Comparison of ENCODE assay signal across 11 mouse cellular contexts in genomic region chr1:153962161-153962720, GRCm38 (mm10).
DNase-seq lines count a peak whose midpoint lies in the region; ATAC-seq and TF ChIP-seq lines count a peak whose summit lies in the region.
"Had no signal": no experiment of that assay in that cellular context is flagged by ENCODE, and none has a peak within 500 bp of the region (broad histone marks: within the 10 kb centered on the region; RNA-seq: fewer than 3 reads in every experiment).

No protein-coding gene starts in this region.

- H3K4me1 ChIP-seq in heart, embryonic 13.5 days, result peaks cover 22% of the 10 kb centered on the region
- 0 out of 2 replicates have a peak, but pooled peaks cover 1% of the 10 kb centered on the region for H3K4me1 ChIP-seq in liver, adult 2 months (ENCODE audit: control insufficient read depth, insufficient read depth, low read length)
- no peaks in the 10 kb centered on the region for H3K4me1 ChIP-seq in liver, embryonic 11.5 days (replicated peaks; ENCODE audit: control insufficient read depth, insufficient read depth, low read length)
- no peaks in the 10 kb centered on the region for H3K4me1 ChIP-seq in midbrain, embryonic 14.5 days (ENCODE audit: control insufficient read depth, insufficient read depth, low read length)
- H3K4me1 ChIP-seq: liver, embryonic 15.5 days had no signal

- H3K36me3 ChIP-seq in heart, embryonic 13.5 days, result no peaks in the 10 kb centered on the region
- no peaks in the 10 kb centered on the region for H3K36me3 ChIP-seq in liver, adult 2 months (ENCODE audit: control insufficient read depth, insufficient read depth, low read length)
- H3K36me3 ChIP-seq in liver, embryonic 11.5 days (ENCODE audit: control insufficient read depth, insufficient read depth, low read length), result no peaks in the 10 kb centered on the region
- no peaks in the 10 kb centered on the region for H3K36me3 ChIP-seq in midbrain, embryonic 14.5 days (ENCODE audit: control insufficient read depth, insufficient read depth, low read length)
- H3K36me3 ChIP-seq: liver, embryonic 15.5 days had no signal

- no peaks in the 10 kb centered on the region for H3K79me2 ChIP-seq in liver, adult 2 months (ENCODE audit: control insufficient read depth, insufficient read depth, low read length)

- no peak for TF ChIP-seq POLR2A in liver, adult 2 months (IDR thresholded peaks at IDR 0.05; ENCODE audit: extremely low read depth, insufficient read depth, low read length)
- no peak for TF ChIP-seq POLR2A in brain, embryonic 14.5 days (IDR thresholded peaks at IDR 0.05; ENCODE audit: borderline replicate concordance, extremely low read depth, insufficient read depth, insufficient read length, poor library complexity, severe bottlenecking)

- H3K9me3 ChIP-seq in heart, embryonic 13.5 days, result no peaks in the 10 kb centered on the region
- H3K9me3 ChIP-seq in liver, embryonic 11.5 days (ENCODE audit: control insufficient read depth, low read length), result no peaks in the 10 kb centered on the region
- no peaks in the 10 kb centered on the region for H3K9me3 ChIP-seq in midbrain, embryonic 14.5 days (ENCODE audit: control insufficient read depth, low read length)
- H3K9me3 ChIP-seq: liver, embryonic 15.5 days had no signal

- peak overlapping the region; percentile 62 for H3K27ac ChIP-seq in heart, embryonic 13.5 days (replicated peaks)
- 0 out of 2 replicates have a peak overlapping the region, but pooled peaks have one; percentile 26 for H3K27ac ChIP-seq in liver, adult 2 months (replicated peaks; ENCODE audit: insufficient read depth, low read depth, low read length)
- no peak overlapping the region for H3K27ac ChIP-seq in liver, embryonic 11.5 days (ENCODE audit: low read depth, low read length)
- H3K27ac ChIP-seq in midbrain, embryonic 14.5 days (replicated peaks; ENCODE audit: low read depth, low read length), result no peak overlapping the region
- H3K27ac ChIP-seq: liver, embryonic 15.5 days had no signal

- H3K27me3 ChIP-seq in heart, embryonic 13.5 days (replicated peaks), result no peaks in the 10 kb centered on the region
- no peaks in the 10 kb centered on the region for H3K27me3 ChIP-seq in liver, adult 2 months (ENCODE audit: control insufficient read depth, insufficient read depth, low read length)
- H3K27me3 ChIP-seq in liver, embryonic 11.5 days (replicated peaks; ENCODE audit: control insufficient read depth, insufficient read depth, low read length), result no peaks in the 10 kb centered on the region
- H3K27me3 ChIP-seq in midbrain, embryonic 14.5 days (ENCODE audit: control insufficient read depth, insufficient read depth, low read length), result no peaks in the 10 kb centered on the region
- H3K27me3 ChIP-seq: liver, embryonic 15.5 days had no signal

- no peak for DNase-seq in heart, postnatal 4 days
- peak; percentile 25 for DNase-seq in liver, adult 2 months (ENCODE audit: extremely low read depth, low read depth, low spot score)
- DNase-seq in liver, embryonic 11.5 days (ENCODE audit: low spot score), result no peak
- peak; percentile 60 for DNase-seq in brain, embryonic 14.5 days (ENCODE audit: low read depth)
- peak; percentile 32 for DNase-seq in midbrain, embryonic 14.5 days
- no peak for DNase-seq in right cerebral cortex, postnatal 14 days
- DNase-seq in spleen, postnatal 4 days (ENCODE audit: low spot score in 2 of 2), result no peak
- DNase-seq: cerebellum, postnatal 14 days; kidney, adult 9 months had no signal

- H3K4me2 ChIP-seq in heart, embryonic 13.5 days, result peak overlapping the region; percentile 45
- no peak overlapping the region for H3K4me2 ChIP-seq in liver, embryonic 11.5 days
- H3K4me2 ChIP-seq in midbrain, embryonic 14.5 days (ENCODE audit: low read length), result no peak overlapping the region
- H3K4me2 ChIP-seq: liver, embryonic 15.5 days had no signal

- ATAC-seq in heart, embryonic 13.5 days (ENCODE audit: extremely low read depth, insufficient number of reproducible peaks, low FRiP score, low TSS enrichment), result no peak
- no peak for ATAC-seq in liver, embryonic 11.5 days (replicated peaks; ENCODE audit: low FRiP score)
- no peak for ATAC-seq in midbrain, embryonic 14.5 days (ENCODE audit: low FRiP score, low TSS enrichment)

- peak overlapping the region; percentile 55; the same call in 1 of the 2 replicates for H3K9ac ChIP-seq in heart, embryonic 13.5 days
- no peak overlapping the region for H3K9ac ChIP-seq in liver, adult 2 months (ENCODE audit: low read depth, low read length)
- no peak overlapping the region for H3K9ac ChIP-seq in liver, embryonic 11.5 days (ENCODE audit: low read depth, low read length)
- H3K9ac ChIP-seq in midbrain, embryonic 14.5 days (replicated peaks; ENCODE audit: low read length), result no peak overlapping the region
- H3K9ac ChIP-seq: liver, embryonic 15.5 days had no signal

- no peak overlapping the region for H3K4me3 ChIP-seq in heart, embryonic 13.5 days
- no peak overlapping the region for H3K4me3 ChIP-seq in liver, adult 2 months (ENCODE audit: insufficient read depth, low read depth, low read length)
- H3K4me3 ChIP-seq in liver, embryonic 11.5 days (ENCODE audit: low read depth, low read length), result no peak overlapping the region
- H3K4me3 ChIP-seq in midbrain, embryonic 14.5 days (replicated peaks; ENCODE audit: low read depth, low read length), result no peak overlapping the region
- H3K4me3 ChIP-seq: liver, embryonic 15.5 days had no signal

- 26% methylated on average over 8 of the region's 8 CpGs for WGBS in heart, embryonic 13.5 days
- 39% methylated on average over 8 of the region's 8 CpGs for WGBS in liver, adult 2 months
- WGBS in liver, embryonic 11.5 days, result 67% methylated on average over 8 of the region's 8 CpGs
- 38% methylated on average over 8 of the region's 8 CpGs for WGBS in midbrain, embryonic 14.5 days

- no peak for TF ChIP-seq CTCF in liver, adult 2 months (IDR thresholded peaks at IDR 0.05; ENCODE audit: low read depth, low read length)
- TF ChIP-seq CTCF in brain, embryonic 14.5 days (IDR thresholded peaks at IDR 0.05; ENCODE audit: borderline replicate concordance, extremely low read depth, insufficient read depth, insufficient read length), result no peak

Comparison
In these comparisons a context has a peak if more than half of its experiments do, and no peak if none do; other contexts are left out.
1. H3K27ac ChIP-seq: peak in heart, embryonic 13.5 days (single experiment) and liver, adult 2 months (single experiment); none in liver, embryonic 11.5 days (single experiment) and midbrain, embryonic 14.5 days (single experiment).
2. DNase-seq: peak in liver, adult 2 months (single experiment), brain, embryonic 14.5 days (single experiment) and midbrain, embryonic 14.5 days (single experiment); none in heart, postnatal 4 days (single experiment), liver, embryonic 11.5 days (single experiment), right cerebral cortex, postnatal 14 days (single experiment) and spleen, postnatal 4 days (0 of 2).